Mouse (Mus musculus): ENCODE measurements around the gene Kremen2. TPM values are rescaled to one million over a fixed set of nuclear protein-coding genes. Genes with fewer than 3 reads are reported as not detected.
A peak's percentile ranks its signal among the peaks of the same experiment; 100 is the strongest.

The Kremen2 gene
- total and polyA plus RNA-seq, 2 experiments, result 0.06 TPM; not detected in 1

- no peaks in the 10 kb centered on the region for H3K79me2 ChIP-seq (ENCODE audit: control insufficient read depth, insufficient read depth, low read length)
- no peak overlapping the region for H3K27ac ChIP-seq (replicated peaks; ENCODE audit: insufficient read depth, low read depth, low read length)
- H3K9ac ChIP-seq (ENCODE audit: low read depth, low read length), result no peak overlapping the region
- TF ChIP-seq CTCF (IDR thresholded peaks at IDR 0.05; ENCODE audit: low read depth, low read length), result no peak
- TF ChIP-seq POLR2A (IDR thresholded peaks at IDR 0.05; ENCODE audit: extremely low read depth, insufficient read depth, low read length), result no peak
- WGBS, result 44% methylated on average over 38 of the region's 38 CpGs
- no peak for DNase-seq (ENCODE audit: extremely low read depth, low read depth, low spot score)
- H3K4me1 ChIP-seq (ENCODE audit: control insufficient read depth, insufficient read depth, low read length), result peaks cover 2% of the 10 kb centered on the region; the same call in 1 of the 2 replicates
- no peak overlapping the region for H3K4me3 ChIP-seq (ENCODE audit: insufficient read depth, low read depth, low read length)
- peaks cover 35% of the 10 kb centered on the region for H3K27me3 ChIP-seq (ENCODE audit: control insufficient read depth, insufficient read depth, low read length)
- no peaks in the 10 kb centered on the region for H3K36me3 ChIP-seq (ENCODE audit: control insufficient read depth, insufficient read depth, low read length)
Observed at GRCm38 (mm10) chr17:23741359-23742209, 4.0 kb downstream of the Kremen2 start.

- TF ChIP-seq POLR2A (IDR thresholded peaks at IDR 0.05; ENCODE audit: extremely low read depth, insufficient read depth, low read length) (no peak), CTCF (IDR thresholded peaks at IDR 0.05; ENCODE audit: low read depth, low read length) (no peak)
- peaks cover 2% of the 10 kb centered on the region; the same call in 1 of the 2 replicates for H3K4me1 ChIP-seq (ENCODE audit: control insufficient read depth, insufficient read depth, low read length)
- no peaks in the 10 kb centered on the region for H3K79me2 ChIP-seq (ENCODE audit: control insufficient read depth, insufficient read depth, low read length)
- H3K9ac ChIP-seq (ENCODE audit: low read depth, low read length), result peak within 1 kb of the TSS; percentile 66
- H3K27me3 ChIP-seq (ENCODE audit: control insufficient read depth, insufficient read depth, low read length), result peaks cover 27% of the 10 kb centered on the region
- no peak within 1 kb of the TSS for H3K27ac ChIP-seq (replicated peaks; ENCODE audit: insufficient read depth, low read depth, low read length)
- DNase-seq (ENCODE audit: extremely low read depth, low read depth, low spot score), result no peak
- no peaks in the 10 kb centered on the region for H3K36me3 ChIP-seq (ENCODE audit: control insufficient read depth, insufficient read depth, low read length)
- peak within 1 kb of the TSS; percentile 67 for H3K4me3 ChIP-seq (ENCODE audit: insufficient read depth, low read depth, low read length)
- 12% methylated on average over 13 of the region's 13 CpGs for WGBS
Observed at GRCm38 (mm10) chr17:23740598-23741021, 5.0 kb downstream of the Kremen2 start, which contains the start of gene Paqr4. Paqr4 (minus strand) TSS chr17:23740867.

- Histone ChIP-seq H3K79me2 (ENCODE audit: control insufficient read depth, insufficient read depth, low read length) (no peaks in the 10 kb centered on the region), H3K4me1 (ENCODE audit: control insufficient read depth, insufficient read depth, low read length) (peaks cover 2% of the 10 kb centered on the region; the same call in 1 of the 2 replicates), H3K36me3 (ENCODE audit: control insufficient read depth, insufficient read depth, low read length) (no peaks in the 10 kb centered on the region), H3K4me3 (ENCODE audit: insufficient read depth, low read depth, low read length) (peak overlapping the region; percentile 67), H3K9ac (ENCODE audit: low read depth, low read length) (peak overlapping the region; percentile 66), H3K27me3 (ENCODE audit: control insufficient read depth, insufficient read depth, low read length) (peaks cover 23% of the 10 kb centered on the region), H3K27ac (replicated peaks; ENCODE audit: insufficient read depth, low read depth, low read length) (no peak overlapping the region)
- no peak for TF ChIP-seq CTCF (IDR thresholded peaks at IDR 0.05; ENCODE audit: low read depth, low read length)
- 0 out of 2 replicates have a peak, but pooled peaks have one; percentile 36 for TF ChIP-seq POLR2A (IDR thresholded peaks at IDR 0.05; ENCODE audit: extremely low read depth, insufficient read depth, low read length)
- WGBS, result under 1% methylated on average over 46 of the region's 46 CpGs
- DNase-seq (ENCODE audit: extremely low read depth, low read depth, low spot score), result peak; percentile 48
Observed at GRCm38 (mm10) chr17:23740136-23740584, 5.5 kb downstream of the Kremen2 start.

GRCm38 (mm10) chr17:23739202-23740135 lies 6.2 kb downstream of the Kremen2 start:
- no peak for TF ChIP-seq CTCF (IDR thresholded peaks at IDR 0.05; ENCODE audit: low read depth, low read length)
- no peak for TF ChIP-seq POLR2A (IDR thresholded peaks at IDR 0.05; ENCODE audit: extremely low read depth, insufficient read depth, low read length)
- H3K36me3 ChIP-seq (ENCODE audit: control insufficient read depth, insufficient read depth, low read length), result no peaks in the 10 kb centered on the region
- peaks cover 16% of the 10 kb centered on the region for H3K27me3 ChIP-seq (ENCODE audit: control insufficient read depth, insufficient read depth, low read length)
- H3K9ac ChIP-seq (ENCODE audit: low read depth, low read length), result peak overlapping the region; percentile 66
- 11% methylated on average over 48 of the region's 48 CpGs for WGBS
- H3K27ac ChIP-seq (replicated peaks; ENCODE audit: insufficient read depth, low read depth, low read length), result no peak overlapping the region
- peaks cover 2% of the 10 kb centered on the region; the same call in 1 of the 2 replicates for H3K4me1 ChIP-seq (ENCODE audit: control insufficient read depth, insufficient read depth, low read length)
- DNase-seq (ENCODE audit: extremely low read depth, low read depth, low spot score), result no peak
- H3K79me2 ChIP-seq (ENCODE audit: control insufficient read depth, insufficient read depth, low read length), result no peaks in the 10 kb centered on the region
- H3K4me3 ChIP-seq (ENCODE audit: insufficient read depth, low read depth, low read length), result peak overlapping the region; percentile 67

- Histone ChIP-seq H3K79me2 (ENCODE audit: control insufficient read depth, insufficient read depth, low read length) (no peaks in the 10 kb centered on the region), H3K4me1 (ENCODE audit: control insufficient read depth, insufficient read depth, low read length) (peaks cover 2% of the 10 kb centered on the region; the same call in 1 of the 2 replicates), H3K4me3 (ENCODE audit: insufficient read depth, low read depth, low read length) (no peak overlapping the region), H3K27me3 (ENCODE audit: control insufficient read depth, insufficient read depth, low read length) (peaks cover 15% of the 10 kb centered on the region), H3K9ac (ENCODE audit: low read depth, low read length) (no peak overlapping the region), H3K36me3 (ENCODE audit: control insufficient read depth, insufficient read depth, low read length) (no peaks in the 10 kb centered on the region), H3K27ac (replicated peaks; ENCODE audit: insufficient read depth, low read depth, low read length) (no peak overlapping the region)
- no peak for DNase-seq (ENCODE audit: extremely low read depth, low read depth, low spot score)
- WGBS, result 74% methylated on average over 2 of the region's 2 CpGs
- TF ChIP-seq CTCF (IDR thresholded peaks at IDR 0.05; ENCODE audit: low read depth, low read length) (no peak), POLR2A (IDR thresholded peaks at IDR 0.05; ENCODE audit: extremely low read depth, insufficient read depth, low read length) (no peak)
Observed at GRCm38 (mm10) chr17:23738836-23739201, 6.8 kb downstream of the Kremen2 start.

All from liver, adult 2 months (tissue).